Mouse (Mus musculus) thymus, postnatal 10 days (tissue): ENCODE measurements around the gene Krtap5-2.
"Not testable (repeated sequence)": the region's sequence is repeated elsewhere in the genome, so short reads cannot be mapped to it uniquely, and the experiment has no call there.

ENCODE experiments used
- DNase-seq, 2 experiments: peaks; one replicate each; pipeline ENCODE4 v3.0.0; 2021; ENCODE audit warnings: low spot score in 2 of 2

Krtap5-2 gene

DNA sequence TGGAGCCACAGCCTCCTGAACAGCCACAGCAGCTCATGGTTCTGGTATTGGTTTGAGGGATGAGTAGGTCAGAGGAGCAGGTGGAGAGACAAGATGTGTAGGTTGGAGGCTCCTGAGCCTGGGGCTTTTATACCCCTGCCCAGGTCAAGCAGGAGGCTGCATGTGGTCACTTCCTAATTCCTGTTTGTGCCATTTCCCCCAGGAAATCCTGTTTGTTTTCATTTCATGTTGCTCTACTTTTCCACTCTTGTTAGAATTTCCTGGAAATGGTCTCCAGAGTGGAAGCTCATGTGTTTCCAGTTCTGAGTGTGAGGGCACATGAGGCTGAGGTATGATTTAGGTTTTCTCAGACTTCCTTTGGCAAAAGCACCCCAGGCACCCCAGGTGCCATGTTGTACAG is at the start of gene Krtap5-2:
Gene Krtap5-2, minus strand, starts transcription at position 101 of the 400 bp plus-strand sequence.
- DNase-seq, result not testable (repeated sequence)

GRCm38 (mm10) chr7:142224518-142224917 is 48.7 kb upstream of the Krtap5-2 start:
- DNase-seq, result no peak

DNA sequence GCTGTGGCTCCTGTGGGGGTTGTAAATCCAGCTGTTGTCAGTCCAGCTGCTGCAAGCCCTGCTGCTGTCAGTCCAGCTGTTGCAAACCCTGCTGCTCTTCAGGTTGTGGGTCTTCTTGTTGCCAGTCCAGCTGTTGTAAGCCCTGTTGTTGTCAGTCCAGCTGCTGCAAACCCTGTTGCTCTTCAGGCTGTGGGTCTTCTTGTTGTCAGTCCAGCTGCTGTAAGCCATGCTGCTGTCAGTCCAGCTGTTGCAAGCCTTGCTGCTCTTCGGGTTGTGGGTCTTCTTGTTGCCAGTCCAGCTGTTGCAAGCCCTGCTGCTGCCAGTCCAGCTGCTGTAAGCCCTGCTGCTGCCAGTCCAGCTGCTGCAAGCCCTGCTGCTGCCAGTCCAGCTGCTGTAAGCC is 36.3 kb upstream of the Krtap5-2 start:
- DNase-seq, result not testable (repeated sequence)

- DNase-seq, result no peak
Measured at GRCm38 (mm10) chr7:142211559-142211958, 35.8 kb upstream of the Krtap5-2 start, which contains the start of gene Gm7579. Gene Gm7579 (plus strand): TSS chr7:142211859.

GRCm38 (mm10) chr7:142206891-142207290 is 31.1 kb upstream of the Krtap5-2 start:
- not testable (repeated sequence) for DNase-seq

DNA sequence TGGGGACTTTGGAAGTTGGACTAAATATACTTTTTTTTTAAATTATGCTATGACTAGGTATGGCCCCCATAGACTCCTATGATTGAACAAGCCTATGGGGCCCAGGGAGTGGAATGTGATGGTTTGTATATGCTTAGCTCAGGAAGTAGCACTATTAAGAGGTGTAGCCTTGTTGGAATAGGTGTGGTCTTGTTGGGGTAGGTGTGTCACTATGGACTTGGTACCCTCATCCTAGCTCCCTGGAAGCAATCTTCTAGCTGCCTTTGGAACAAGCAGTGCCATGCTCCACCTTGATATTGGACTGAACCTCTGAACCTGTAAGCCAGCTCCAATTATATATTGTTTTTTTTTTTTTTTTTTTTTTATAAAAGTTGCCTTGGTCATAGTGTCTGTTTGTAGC is 29.7 kb upstream of the Krtap5-2 start:
- DNase-seq, result no peak

- no peak for DNase-seq
Measured at GRCm38 (mm10) chr7:142201064-142201463, 25.3 kb upstream of the Krtap5-2 start, which contains the start of gene Krtap5-3. Gene Krtap5-3 (plus strand): TSS chr7:142201364.

DNA sequence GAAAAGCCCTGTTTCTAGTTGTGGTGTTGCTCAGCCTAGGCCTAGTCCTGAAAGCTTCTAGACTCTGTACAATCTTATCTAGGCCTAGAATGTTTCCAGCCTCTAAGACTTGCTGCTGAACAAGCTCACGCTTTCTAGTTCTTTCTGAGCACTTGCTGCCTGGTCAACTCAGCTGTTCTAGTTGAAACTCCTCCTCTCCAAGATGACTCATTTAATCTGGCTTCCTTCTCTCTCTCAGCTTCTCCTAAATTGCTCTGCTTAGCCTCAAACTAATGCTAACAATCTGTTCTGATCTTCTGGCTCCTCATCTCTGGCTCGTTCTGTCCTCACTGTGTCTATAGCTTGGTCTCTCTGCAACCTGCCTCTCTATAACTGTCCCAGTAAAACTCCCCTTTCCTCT is 22.9 kb upstream of the Krtap5-2 start:
- DNase-seq, result no peak

DNA sequence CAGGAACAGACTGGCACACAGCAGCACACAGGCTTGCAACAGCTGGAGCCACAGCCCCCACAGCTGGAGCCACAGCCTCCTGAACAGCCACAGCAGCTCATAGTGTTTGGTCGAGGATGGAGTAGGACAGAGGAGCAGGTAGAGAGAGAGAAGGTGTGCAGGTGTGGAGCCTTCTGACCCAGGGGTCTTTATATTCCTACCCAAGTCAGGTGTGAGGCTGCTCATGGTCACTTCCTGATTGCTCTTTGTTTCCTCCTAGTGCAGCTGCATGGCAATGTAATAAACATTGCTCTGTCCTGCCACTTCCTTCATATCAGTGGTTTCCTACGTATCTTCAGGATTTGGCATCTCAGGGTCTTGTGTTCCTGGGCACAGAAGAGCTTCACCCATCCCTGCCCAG is 14.5 kb upstream of the Krtap5-2 start, which contains the start of gene Gm10153:
Gene Gm10153, minus strand, starts transcription at position 101 of the 400 bp plus-strand sequence.
- DNase-seq, result no peak

- DNase-seq, result no peak
Measured at GRCm38 (mm10) chr7:142188156-142188555, 12.4 kb upstream of the Krtap5-2 start.

DNA sequence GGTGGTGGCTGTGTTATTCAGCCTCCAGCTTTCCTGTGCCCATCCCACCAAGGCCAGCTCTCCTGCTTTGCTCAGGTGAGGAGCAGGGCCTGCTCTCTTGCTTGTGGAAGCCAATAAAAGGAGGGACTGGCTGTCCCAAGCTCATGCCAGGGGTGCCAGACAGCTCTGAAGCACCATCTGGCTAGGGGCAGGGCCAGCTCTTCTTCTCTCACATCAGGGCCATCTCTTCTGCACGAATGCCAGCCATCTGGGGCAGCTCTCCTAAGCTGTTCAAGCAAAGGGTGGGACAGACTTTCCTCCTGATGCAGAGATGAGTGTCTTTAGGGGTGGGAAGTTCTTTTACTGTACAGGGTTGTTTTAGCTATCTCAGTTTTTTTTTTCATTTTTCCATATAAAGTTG is 5.2 kb upstream of the Krtap5-2 start:
- no peak for DNase-seq

DNA sequence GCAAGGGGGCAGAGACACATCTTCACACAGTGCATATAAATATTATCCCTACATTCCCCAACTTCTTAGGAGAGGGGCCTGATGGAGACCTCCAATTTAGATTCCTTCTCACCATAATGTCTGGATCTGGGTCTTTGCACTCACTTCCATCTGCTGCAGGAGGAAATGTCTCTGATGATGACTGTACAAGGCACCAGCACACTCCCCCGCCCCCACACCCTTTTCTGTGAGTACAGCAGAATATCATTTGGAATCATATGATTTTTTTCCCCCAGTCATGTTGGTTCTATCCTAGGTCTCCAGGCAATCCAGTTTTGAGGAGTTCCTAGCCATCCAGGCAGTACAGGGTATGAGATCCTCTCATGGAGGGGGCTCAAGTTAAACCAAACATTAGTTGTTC is 2.9 kb upstream of the Krtap5-2 start:
- DNase-seq, result no peak

- no peak for DNase-seq
Measured at GRCm38 (mm10) chr7:142169836-142170235, 6.0 kb downstream of the Krtap5-2 start.

DNA sequence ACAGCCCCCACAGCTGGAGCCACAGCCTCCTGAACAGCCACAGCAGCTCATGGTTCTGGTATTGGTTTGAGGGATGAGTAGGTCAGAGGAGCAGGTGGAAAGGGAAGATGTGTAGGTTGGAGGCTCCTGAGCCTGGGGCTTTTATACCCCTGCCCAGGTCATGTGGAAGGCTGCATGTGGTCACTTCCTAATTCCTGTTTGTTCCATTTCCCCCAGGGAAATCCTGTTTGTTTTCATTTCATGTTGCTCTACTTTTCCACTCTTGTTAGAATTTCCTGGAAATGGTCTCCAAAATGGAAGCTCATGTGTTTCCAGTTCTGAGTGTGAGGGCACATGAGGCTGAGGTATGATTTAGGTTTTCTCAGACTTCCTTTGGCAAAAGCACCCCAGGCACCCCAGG is 10.2 kb downstream of the Krtap5-2 start, which contains the start of gene Gm4553:
Gene Gm4553, minus strand, starts transcription at position 101 of the 400 bp plus-strand sequence.
- DNase-seq, result not testable (repeated sequence)

GRCm38 (mm10) chr7:142159366-142159765 is 16.4 kb downstream of the Krtap5-2 start:
- DNase-seq, result no peak

GRCm38 (mm10) chr7:142157013-142157412 is 18.8 kb downstream of the Krtap5-2 start, which contains the start of gene Gm29735:
Gene Gm29735 (minus strand): TSS chr7:142157113.
- DNase-seq, result not testable (repeated sequence)

DNA sequence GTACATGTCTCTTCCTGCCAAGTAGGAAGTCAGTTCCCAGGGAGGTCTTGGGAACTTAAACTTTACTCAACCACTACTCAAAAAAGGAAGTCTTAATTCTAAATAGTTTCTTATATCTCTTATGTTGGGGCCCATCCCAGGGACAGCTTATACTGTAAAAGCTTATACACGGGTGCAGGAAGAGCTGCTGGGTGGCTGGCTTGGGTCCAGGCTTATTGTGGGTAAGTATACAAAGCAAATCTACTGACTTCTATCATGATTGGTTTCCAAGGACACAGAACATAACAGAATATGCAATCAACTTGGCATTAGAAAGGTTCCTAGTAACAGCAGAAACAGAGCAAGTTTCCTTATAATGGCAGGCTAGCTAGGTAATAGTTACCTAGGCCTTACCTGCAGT is 20.5 kb downstream of the Krtap5-2 start:
- no peak for DNase-seq

DNA sequence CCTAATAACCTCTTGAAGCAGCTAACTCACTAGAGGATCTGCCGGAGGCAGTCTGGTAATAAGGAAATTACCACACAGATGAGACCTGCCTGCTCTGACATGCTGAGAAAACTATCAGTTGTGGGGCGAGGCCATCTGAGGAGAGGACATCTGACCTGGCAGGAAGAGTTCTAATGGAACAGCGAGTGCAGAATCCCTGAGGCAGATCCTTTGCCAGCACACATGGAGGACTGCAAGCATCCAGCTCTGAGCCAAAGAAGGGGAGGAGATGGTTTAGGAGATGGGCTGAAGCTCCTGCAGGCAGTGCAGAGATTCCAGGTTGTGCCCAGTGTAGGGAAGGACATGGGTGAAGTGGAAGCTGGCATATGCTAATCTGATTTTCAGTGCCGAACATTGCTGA is 23.6 kb downstream of the Krtap5-2 start:
- DNase-seq, result no peak

GRCm38 (mm10) chr7:142148633-142149032 is 27.2 kb downstream of the Krtap5-2 start:
- no peak for DNase-seq

GRCm38 (mm10) chr7:142146033-142146432 is 29.8 kb downstream of the Krtap5-2 start:
- peak in 1 of 2 experiments; percentile 52 for DNase-seq

- DNase-seq, result no peak
Measured at GRCm38 (mm10) chr7:142145413-142145940, 30.3 kb downstream of the Krtap5-2 start.

- DNase-seq, result no peak
Measured at GRCm38 (mm10) chr7:142144507-142144906, 31.3 kb downstream of the Krtap5-2 start, which contains the start of gene Gm45337. Gene Gm45337 (minus strand): TSS chr7:142144607.

GRCm38 (mm10) chr7:142143506-142144010 is 32.2 kb downstream of the Krtap5-2 start:
- not testable (repeated sequence) for DNase-seq
